Mouse (Mus musculus) lung, embryonic 14.5 days (tissue): ENCODE results near the gene Wwp2. TPM values are rescaled to one million over a fixed set of nuclear protein-coding genes. Genes with fewer than 3 reads are reported as not detected.
A peak's percentile ranks its signal among the peaks of the same experiment; 100 is the strongest.

Experiments used
- ATAC-seq: fragments of 200-750 bp; cut with Nextera tagmentation; 2 replicates; pipeline ENCODE4 v1.8.0; 2017; ENCODE audit warnings: mild to moderate bottlenecking, moderate TSS enrichment, moderate library complexity; ENCODE audit not compliant: insufficient read depth
- DNase-seq: peaks from one replicate; pipeline ENCODE4 v3.0.0-alpha.2; 2015
- H3K27ac ChIP-seq: fragments of 300-500 bp; sonication (generic); 2 replicates; pipeline ENCODE4 v1.5.1; 2014; ENCODE audit warnings: low read depth, mild to moderate bottlenecking, moderate library complexity
- H3K27me3 ChIP-seq: fragments of 300-500 bp; sonication (generic); 2 replicates; pipeline ENCODE4 v1.6.1; 2014; ENCODE audit warnings: low read length, control low read depth; ENCODE audit not compliant: insufficient read depth
- H3K36me3 ChIP-seq: fragments of 300-500 bp; sonication (generic); 2 replicates; pipeline ENCODE4 v1.6.1; 2014; ENCODE audit warnings: control low read depth; ENCODE audit not compliant: insufficient read depth
- H3K4me1 ChIP-seq: fragments of 300-500 bp; sonication (generic); 2 replicates; pipeline ENCODE4 v1.6.1; 2014; ENCODE audit warnings: antibody characterized with exemption, control low read depth; ENCODE audit not compliant: insufficient read depth
- H3K4me2 ChIP-seq: fragments of 300-500 bp; sonication (generic); 2 replicates; pipeline ENCODE4 v1.6.1; 2014; ENCODE audit warnings: mild to moderate bottlenecking
- H3K4me3 ChIP-seq: fragments of 300-500 bp; sonication (generic); 2 replicates; pipeline ENCODE4 v1.5.1; 2014; ENCODE audit warnings: low read depth, low read length
- H3K9ac ChIP-seq: fragments of 300-500 bp; sonication (generic); 2 replicates; pipeline ENCODE4 v1.6.1; 2014
- H3K9me3 ChIP-seq: fragments of 300-500 bp; sonication (generic); 2 replicates; pipeline ENCODE4 v1.6.1; 2016; ENCODE audit warnings: low read depth, low read length, control low read depth
- CTCF ChIP-seq: IDR thresholded peaks from 2 replicates; pipeline ENCODE4 v1.5.1; 2016; ENCODE audit warnings: antibody characterized with exemption, low read depth
- WGBS: fragments of 180-500 bp; shearing (Covaris S2); extraction: QIAGEN DNeasy Blood & Tissue Kit; methylation state at CpG from one replicate; pipeline ENCODE4 v1.1.7; 2014; 5-methylcytosine and 5-hydroxymethylcytosine counted together
- polyA plus RNA-seq: library from polyadenylated mRNA; unstranded; fragments of >200 nt; fragmentation: Nextera tagmentation; extraction: Ambion mirVana; gene quantifications from 2 replicates; pipeline ENCODE4 v1.2.1, GENCODE M21; 2014

The Wwp2 gene
- polyA plus RNA-seq, 1 experiment from 2014 or later: 48.2 TPM

DNA sequence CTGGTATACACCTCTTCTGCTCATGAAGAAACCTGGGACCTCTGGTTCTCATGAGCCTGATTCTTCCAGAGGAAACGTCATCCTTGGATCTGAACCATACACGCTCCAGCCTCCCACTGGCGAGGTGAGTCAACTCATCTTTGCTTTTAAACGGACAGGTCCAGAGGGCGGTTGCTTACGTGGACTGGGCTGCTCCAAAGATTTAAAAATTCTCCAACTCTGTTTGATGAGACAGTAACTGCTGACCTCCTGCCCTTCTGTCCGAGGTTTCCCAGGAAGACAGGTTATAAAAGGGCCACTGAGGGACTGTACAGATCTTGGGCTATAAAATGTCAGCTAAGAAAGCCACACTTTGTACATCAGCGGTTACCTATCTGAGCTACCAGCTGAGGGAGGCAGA, 5.3 kb upstream of the Wwp2 start:
- Histone ChIP-seq H3K27me3 (no peaks in the 10 kb centered on the region), H3K9ac (no peak overlapping the region), H3K4me3 (no peak overlapping the region), H3K4me2 (no peak overlapping the region), H3K9me3 (no peaks in the 10 kb centered on the region), H3K4me1 (no peaks in the 10 kb centered on the region), H3K36me3 (no peaks in the 10 kb centered on the region), H3K27ac (no peak overlapping the region)
- ATAC-seq: no peak
- no peak for TF ChIP-seq CTCF
- WGBS: 74% methylated on average over 8 of the region's 8 CpGs
- no peak for DNase-seq

DNA sequence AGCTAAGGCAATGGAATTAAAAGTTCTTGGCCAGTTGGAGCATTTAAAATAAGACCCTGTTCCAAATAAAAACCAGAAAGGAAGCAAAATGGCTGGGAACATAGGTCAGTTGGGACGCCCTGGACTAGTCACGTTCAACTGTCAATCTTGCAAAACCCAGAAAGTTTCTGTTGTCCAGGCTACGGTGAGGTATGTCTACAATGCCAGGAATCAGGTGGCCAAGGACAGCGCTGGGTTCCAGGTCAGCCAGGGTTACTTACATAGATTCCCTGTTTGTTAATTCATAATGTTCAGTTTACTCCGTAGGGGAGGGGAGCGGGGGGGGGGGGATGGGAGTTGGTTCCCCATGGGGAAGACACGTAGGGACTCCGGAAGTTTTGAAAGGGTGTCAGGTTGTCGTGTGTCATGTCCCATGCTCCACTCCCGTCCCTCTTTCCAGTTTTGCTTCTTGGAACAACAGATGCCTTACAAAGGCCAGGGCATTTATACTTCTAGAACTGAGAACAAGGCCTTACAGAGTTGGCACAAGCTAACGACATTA, 674 bp upstream of the Wwp2 start:
- DNase-seq (no peak), ATAC-seq (0 out of 2 replicates have a peak, but pooled peaks have one; percentile 4)
- WGBS: 29% methylated on average over 11 of the region's 11 CpGs
- H3K27me3 ChIP-seq: no peaks in the 10 kb centered on the region
- no peaks in the 10 kb centered on the region for H3K9me3 ChIP-seq
- TF ChIP-seq CTCF: no peak
- H3K4me2 ChIP-seq: peak overlapping the region; percentile 83
- H3K4me1 ChIP-seq: no peaks in the 10 kb centered on the region
- no peaks in the 10 kb centered on the region for H3K36me3 ChIP-seq
- peak overlapping the region; percentile 93; the same call in 1 of the 2 replicates for H3K27ac ChIP-seq
- H3K4me3 ChIP-seq: peak overlapping the region; percentile 83
- H3K9ac ChIP-seq: peak overlapping the region; percentile 86

DNA sequence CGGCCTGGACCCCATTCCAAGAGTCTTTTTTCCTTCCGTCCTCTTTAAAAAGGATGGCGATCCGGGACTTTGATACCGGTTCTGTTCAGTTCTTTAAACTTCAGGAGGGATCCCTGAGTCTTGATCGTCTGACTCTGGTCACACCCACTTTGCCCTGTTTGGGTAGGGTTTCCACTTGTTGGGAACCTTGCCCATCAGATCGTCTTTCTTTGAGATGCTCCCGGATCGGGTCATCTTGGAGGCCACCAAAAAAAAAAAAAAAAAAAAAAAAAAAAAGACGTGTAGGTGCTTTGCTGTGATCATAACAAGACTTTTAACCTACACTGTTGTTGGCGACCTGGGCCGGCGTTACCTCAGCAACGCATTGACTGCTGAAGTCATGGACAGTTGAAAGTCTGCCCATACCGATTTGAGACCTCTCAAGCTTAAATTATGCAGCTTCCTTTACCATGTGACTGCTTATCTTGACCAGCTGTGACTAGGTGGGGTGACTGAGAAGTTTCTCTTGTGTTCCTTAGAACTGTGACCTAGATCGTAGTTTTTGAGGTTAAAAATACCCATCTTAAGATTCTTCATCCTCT, 766 bp downstream of the Wwp2 start:
- Histone ChIP-seq H3K4me1 (no peaks in the 10 kb centered on the region), H3K9ac (peak overlapping the region; percentile 86), H3K36me3 (no peaks in the 10 kb centered on the region), H3K27ac (peak overlapping the region; percentile 93), H3K27me3 (no peaks in the 10 kb centered on the region), H3K9me3 (no peaks in the 10 kb centered on the region), H3K4me2 (peak overlapping the region; percentile 83), H3K4me3 (peak overlapping the region; percentile 83)
- peak; percentile 43 for ATAC-seq
- peak; percentile 56 for DNase-seq
- WGBS: 6% methylated on average over 16 of the region's 16 CpGs
- no peak for TF ChIP-seq CTCF

DNA sequence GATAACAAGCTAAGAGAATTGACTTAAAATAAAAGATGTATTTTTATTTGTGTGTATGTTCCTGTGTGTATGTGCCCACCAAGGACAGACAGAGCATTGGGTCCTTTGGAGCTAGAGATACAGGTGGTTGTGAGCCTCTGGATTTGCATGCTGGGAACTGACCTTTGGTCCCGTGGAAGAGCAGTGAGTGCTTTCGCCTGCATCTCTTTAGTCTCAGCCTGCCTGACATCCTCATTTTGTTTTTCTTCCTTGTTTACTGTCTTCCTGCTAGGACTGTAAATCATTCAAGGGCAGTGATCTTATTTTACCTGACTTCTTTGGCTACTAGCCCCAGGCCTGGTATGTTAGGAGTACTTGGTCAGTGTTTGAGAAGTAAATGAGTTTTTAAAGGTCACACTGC, 1.5 kb downstream of the Wwp2 start:
- ATAC-seq (no peak), DNase-seq (no peak)
- 62% methylated on average over 2 of the region's 2 CpGs for WGBS
- Histone ChIP-seq H3K9me3 (no peaks in the 10 kb centered on the region), H3K4me1 (no peaks in the 10 kb centered on the region), H3K9ac (no peak overlapping the region), H3K4me3 (no peak overlapping the region), H3K27ac (no peak overlapping the region), H3K4me2 (no peak overlapping the region; the same call in 1 of the 2 replicates), H3K27me3 (no peaks in the 10 kb centered on the region), H3K36me3 (no peaks in the 10 kb centered on the region)
- no peak for TF ChIP-seq CTCF

DNA sequence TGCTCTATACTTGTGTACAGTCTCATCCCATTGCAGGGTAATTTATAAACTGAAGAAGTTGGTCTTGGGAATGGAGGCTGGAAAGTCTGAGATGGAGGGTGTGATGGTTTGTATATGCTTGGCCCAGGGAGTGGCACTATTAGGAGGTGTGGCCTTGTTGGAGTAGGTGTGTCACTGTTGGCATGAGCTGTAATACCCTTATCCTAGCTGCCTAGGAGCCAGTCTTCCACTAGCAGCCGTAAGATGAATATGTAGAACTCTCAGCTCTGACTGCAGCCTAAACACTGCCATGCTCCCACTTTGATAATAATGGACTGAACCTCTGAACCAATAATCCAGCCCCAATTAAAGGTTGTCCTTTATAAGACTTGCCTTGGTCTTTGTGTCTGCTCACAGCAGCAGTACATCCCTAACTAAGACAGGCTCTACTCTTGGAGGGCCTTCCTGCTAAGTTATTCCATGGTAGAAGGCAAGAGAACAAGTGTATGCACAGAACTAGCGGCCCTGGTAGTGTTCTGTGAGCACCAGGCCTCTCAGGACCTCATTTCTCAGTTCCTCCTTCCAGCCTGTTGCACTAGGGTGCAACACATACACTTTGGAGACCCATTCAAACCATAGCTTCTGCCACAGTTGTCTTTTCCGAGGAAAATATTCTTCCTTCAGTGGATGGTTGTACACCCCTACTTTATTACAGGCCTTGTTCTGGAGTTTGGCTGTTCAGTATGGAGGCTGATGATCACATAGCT, 3.9 kb downstream of the Wwp2 start:
- no peaks in the 10 kb centered on the region for H3K9me3 ChIP-seq
- H3K4me3 ChIP-seq: no peak overlapping the region
- no peak overlapping the region for H3K27ac ChIP-seq
- 0 out of 2 replicates have a peak, but pooled peaks cover 4% of the 10 kb centered on the region for H3K4me1 ChIP-seq
- DNase-seq (no peak), ATAC-seq (no peak)
- TF ChIP-seq CTCF: no peak
- H3K4me2 ChIP-seq: no peak overlapping the region
- no peaks in the 10 kb centered on the region for H3K36me3 ChIP-seq
- no peaks in the 10 kb centered on the region for H3K27me3 ChIP-seq
- no peak overlapping the region for H3K9ac ChIP-seq
- 87% methylated on average over 3 of the region's 3 CpGs for WGBS

DNA sequence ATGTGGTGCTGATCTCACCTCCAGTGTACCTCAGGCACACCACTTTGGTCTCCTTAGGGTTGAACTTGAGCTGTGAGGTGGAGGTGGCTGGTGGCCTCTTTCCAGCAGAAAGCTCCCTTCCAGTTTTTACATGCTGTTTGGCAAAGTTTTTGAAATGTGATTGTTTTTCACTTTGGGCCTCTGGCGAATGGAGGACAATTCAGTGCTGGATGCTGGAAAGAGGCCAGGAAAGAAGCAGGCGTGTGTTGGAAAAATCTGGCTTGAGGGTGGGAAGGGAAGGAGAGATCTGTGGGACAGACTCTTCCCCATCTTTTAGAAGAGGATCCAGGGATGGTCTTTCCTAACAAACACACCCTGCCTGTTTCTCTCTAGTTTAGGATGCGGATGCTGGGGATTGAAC, 8.5 kb downstream of the Wwp2 start:
- no peaks in the 10 kb centered on the region for H3K27me3 ChIP-seq
- no peak overlapping the region for H3K4me3 ChIP-seq
- H3K9me3 ChIP-seq: no peaks in the 10 kb centered on the region
- H3K4me2 ChIP-seq: no peak overlapping the region
- H3K4me1 ChIP-seq: 0 out of 2 replicates have a peak, but pooled peaks cover 4% of the 10 kb centered on the region
- TF ChIP-seq CTCF: no peak
- H3K27ac ChIP-seq: peak overlapping the region; percentile 13; the same call in 1 of the 2 replicates
- H3K36me3 ChIP-seq: no peaks in the 10 kb centered on the region
- no peak for ATAC-seq
- peak; percentile 75 for DNase-seq
- H3K9ac ChIP-seq: no peak overlapping the region
- 56% methylated on average over 3 of the region's 3 CpGs for WGBS

DNA sequence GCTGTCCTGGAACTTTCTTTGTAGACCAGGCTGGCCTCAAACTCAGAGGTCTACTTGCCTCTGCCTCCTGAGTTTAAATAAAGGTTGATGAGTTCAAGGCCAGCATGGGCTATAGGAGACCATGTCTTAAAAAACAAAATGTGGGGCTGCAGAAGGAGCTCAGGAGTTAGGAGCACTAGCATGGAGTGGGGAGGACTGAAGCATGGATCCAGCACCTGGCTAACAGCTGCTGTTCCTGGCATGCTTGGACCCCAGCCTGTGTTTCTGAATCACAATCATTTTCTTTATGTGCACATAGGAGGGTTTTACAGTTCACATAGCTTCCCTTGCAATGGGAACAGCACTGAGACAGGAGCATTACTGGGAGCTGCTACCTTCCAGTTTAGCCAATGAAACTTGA, 11.5 kb downstream of the Wwp2 start:
- Histone ChIP-seq H3K9me3 (no peaks in the 10 kb centered on the region), H3K9ac (no peak overlapping the region), H3K4me1 (0 out of 2 replicates have a peak, but pooled peaks cover 4% of the 10 kb centered on the region), H3K4me2 (no peak overlapping the region), H3K27me3 (no peaks in the 10 kb centered on the region), H3K36me3 (0 out of 2 replicates have a peak, but pooled peaks cover 2% of the 10 kb centered on the region), H3K4me3 (no peak overlapping the region), H3K27ac (no peak overlapping the region)
- no peak for ATAC-seq
- no peak for DNase-seq
- TF ChIP-seq CTCF: no peak
